Mouse (Mus musculus): ENCODE measurements around the gene Trir. TPM values are rescaled to one million over a fixed set of nuclear protein-coding genes. Genes with fewer than 3 reads are reported as not detected.

The Trir gene
- polyA plus RNA-seq, 1 experiment from 2014 or later = 147 TPM

GRCm38 (mm10) chr8:85059879-85060616 is 33.4 kb downstream of the Trir start, which contains the start of gene Fbxw9:
Gene Fbxw9 (plus strand): TSS chr8:85060055.
- peak within 1 kb of the TSS; percentile 98 for H3K4me2 ChIP-seq
- peak within 1 kb of the TSS; percentile 81 for H3K9ac ChIP-seq
- H3K4me1 ChIP-seq (replicated peaks) = peaks cover 22% of the 10 kb centered on the region
- H3K36me3 ChIP-seq = peaks cover 45% of the 10 kb centered on the region
- 1% methylated on average over 52 of the region's 53 CpGs for WGBS
- H3K4me3 ChIP-seq = peak within 1 kb of the TSS; percentile 96
- H3K9me3 ChIP-seq = no peaks in the 10 kb centered on the region
- ATAC-seq (ENCODE audit: low read depth) = peak; percentile 93
- H3K27ac ChIP-seq (replicated peaks) = peak within 1 kb of the TSS; percentile 64
- H3K27me3 ChIP-seq = no peaks in the 10 kb centered on the region

- 95% methylated on average over 4 of the region's 4 CpGs for WGBS
- H3K9ac ChIP-seq = no peak overlapping the region
- no peaks in the 10 kb centered on the region for H3K9me3 ChIP-seq
- ATAC-seq (ENCODE audit: low read depth) = no peak
- no peak overlapping the region for H3K27ac ChIP-seq (replicated peaks)
- peaks cover 47% of the 10 kb centered on the region for H3K36me3 ChIP-seq
- H3K4me1 ChIP-seq (replicated peaks) = peaks cover 22% of the 10 kb centered on the region
- no peak overlapping the region for H3K4me2 ChIP-seq
- no peaks in the 10 kb centered on the region for H3K27me3 ChIP-seq
- H3K4me3 ChIP-seq = no peak overlapping the region
These were observed 36.0 kb downstream of the Trir start for GRCm38 (mm10) chr8:85062603-85063002.

- Histone ChIP-seq H3K36me3 (peaks cover 57% of the 10 kb centered on the region), H3K27me3 (no peaks in the 10 kb centered on the region), H3K4me1 (replicated peaks) (peaks cover 22% of the 10 kb centered on the region), H3K9ac (no peak overlapping the region), H3K9me3 (no peaks in the 10 kb centered on the region), H3K4me3 (no peak overlapping the region), H3K27ac (replicated peaks) (no peak overlapping the region), H3K4me2 (no peak overlapping the region)
- no peak for ATAC-seq (ENCODE audit: low read depth)
- WGBS = 49% methylated on average over 2 of the region's 2 CpGs
These were observed 38.6 kb downstream of the Trir start for GRCm38 (mm10) chr8:85065213-85065612.

GRCm38 (mm10) chr8:85067155-85067554 is 40.5 kb downstream of the Trir start:
- no peak overlapping the region for H3K9ac ChIP-seq
- no peak for ATAC-seq (ENCODE audit: low read depth)

GRCm38 (mm10) chr8:85067982-85068381 is 41.4 kb downstream of the Trir start, which contains the start of gene Gm5741:
Gene Gm5741 (minus strand): TSS chr8:85067982.
- ATAC-seq (ENCODE audit: low read depth) = no peak
- peaks cover 18% of the 10 kb centered on the region for H3K4me1 ChIP-seq (replicated peaks)
- H3K4me3 ChIP-seq = no peak within 1 kb of the TSS
- H3K9ac ChIP-seq = no peak within 1 kb of the TSS
- H3K27ac ChIP-seq (replicated peaks) = no peak within 1 kb of the TSS
- no peaks in the 10 kb centered on the region for H3K27me3 ChIP-seq
- H3K36me3 ChIP-seq = peaks cover 52% of the 10 kb centered on the region
- H3K9me3 ChIP-seq = no peaks in the 10 kb centered on the region
- no peak within 1 kb of the TSS for H3K4me2 ChIP-seq

More at GRCm38 (mm10) chr8:85067155-85067554, 40.5 kb downstream of the Trir start:
- Histone ChIP-seq H3K36me3 (peaks cover 57% of the 10 kb centered on the region), H3K4me1 (replicated peaks) (peaks cover 13% of the 10 kb centered on the region), H3K27ac (replicated peaks) (no peak overlapping the region), H3K9me3 (no peaks in the 10 kb centered on the region), H3K27me3 (no peaks in the 10 kb centered on the region), H3K4me2 (no peak overlapping the region), H3K4me3 (no peak overlapping the region)
- 93% methylated on average over 2 of the region's 2 CpGs for WGBS

- H3K27ac ChIP-seq (replicated peaks) = peak overlapping the region; percentile 93
- peaks cover 24% of the 10 kb centered on the region for H3K4me1 ChIP-seq (replicated peaks)
- H3K4me3 ChIP-seq = peak overlapping the region; percentile 82
- H3K9me3 ChIP-seq = no peaks in the 10 kb centered on the region
- WGBS = 83% methylated on average over 5 of the region's 5 CpGs
- ATAC-seq (ENCODE audit: low read depth) = no peak
- H3K27me3 ChIP-seq = no peaks in the 10 kb centered on the region
- peaks cover 54% of the 10 kb centered on the region for H3K36me3 ChIP-seq
- H3K4me2 ChIP-seq = peak overlapping the region; percentile 59
- H3K9ac ChIP-seq = peak overlapping the region; percentile 50; the same call in 1 of the 2 replicates
These were observed 44.4 kb downstream of the Trir start for GRCm38 (mm10) chr8:85071041-85071440.

- peak within 1 kb of the TSS; percentile 93 for H3K27ac ChIP-seq (replicated peaks)
- peak; percentile 90 for ATAC-seq (ENCODE audit: low read depth)
- no peaks in the 10 kb centered on the region for H3K9me3 ChIP-seq
- 0% methylated on average over 68 of the region's 68 CpGs for WGBS
- H3K27me3 ChIP-seq = no peaks in the 10 kb centered on the region
- peaks cover 54% of the 10 kb centered on the region for H3K36me3 ChIP-seq
- peak within 1 kb of the TSS; percentile 82 for H3K4me3 ChIP-seq
- peaks cover 24% of the 10 kb centered on the region for H3K4me1 ChIP-seq (replicated peaks)
- peak within 1 kb of the TSS; percentile 59 for H3K4me2 ChIP-seq
- H3K9ac ChIP-seq = peak within 1 kb of the TSS; percentile 83
These were observed 45.1 kb downstream of the Trir start, which contains the start of gene Dhps for GRCm38 (mm10) chr8:85071514-85072281. Gene Dhps (plus strand): TSS chr8:85071757.

GRCm38 (mm10) chr8:85072364-85072929 is 45.8 kb downstream of the Trir start:
- Histone ChIP-seq H3K36me3 (peaks cover 51% of the 10 kb centered on the region), H3K4me1 (replicated peaks) (peaks cover 24% of the 10 kb centered on the region), H3K27ac (replicated peaks) (peak overlapping the region; percentile 93), H3K4me2 (peak overlapping the region; percentile 59), H3K4me3 (peak overlapping the region; percentile 82), H3K9me3 (no peaks in the 10 kb centered on the region), H3K27me3 (no peaks in the 10 kb centered on the region), H3K9ac (peak overlapping the region; percentile 83)
- WGBS = 45% methylated on average over 9 of the region's 9 CpGs
- no peak for ATAC-seq (ENCODE audit: low read depth)

GRCm38 (mm10) chr8:85073041-85073612 is 46.5 kb downstream of the Trir start:
- H3K4me3 ChIP-seq = no peak overlapping the region

GRCm38 (mm10) chr8:85074167-85074566 is 47.5 kb downstream of the Trir start:
- ATAC-seq (ENCODE audit: low read depth) = no peak
- H3K9me3 ChIP-seq = no peaks in the 10 kb centered on the region
- no peaks in the 10 kb centered on the region for H3K27me3 ChIP-seq
- no peak overlapping the region for H3K4me3 ChIP-seq
- H3K9ac ChIP-seq = no peak overlapping the region
- H3K4me1 ChIP-seq (replicated peaks) = peaks cover 30% of the 10 kb centered on the region
- no peak overlapping the region for H3K27ac ChIP-seq (replicated peaks)
- H3K36me3 ChIP-seq = peaks cover 51% of the 10 kb centered on the region
- 84% methylated on average over 10 of the region's 10 CpGs for WGBS
- H3K4me2 ChIP-seq = no peak overlapping the region

More at GRCm38 (mm10) chr8:85073041-85073612, 46.5 kb downstream of the Trir start:
- H3K9ac ChIP-seq = 0 out of 2 replicates have a peak overlapping the region, but pooled peaks have one; percentile 3
- H3K27me3 ChIP-seq = no peaks in the 10 kb centered on the region
- no peaks in the 10 kb centered on the region for H3K9me3 ChIP-seq
- H3K4me2 ChIP-seq = peak overlapping the region; percentile 59; the same call in 1 of the 2 replicates
- no peak overlapping the region for H3K27ac ChIP-seq (replicated peaks)
- WGBS = 92% methylated on average over 15 of the region's 15 CpGs
- no peak for ATAC-seq (ENCODE audit: low read depth)
- peaks cover 24% of the 10 kb centered on the region for H3K4me1 ChIP-seq (replicated peaks)
- peaks cover 52% of the 10 kb centered on the region for H3K36me3 ChIP-seq

GRCm38 (mm10) chr8:85074617-85075016 is 48.0 kb downstream of the Trir start:
- H3K4me3 ChIP-seq = no peak overlapping the region
- no peaks in the 10 kb centered on the region for H3K27me3 ChIP-seq
- H3K9me3 ChIP-seq = no peaks in the 10 kb centered on the region
- 94% methylated on average over 10 of the region's 10 CpGs for WGBS
- ATAC-seq (ENCODE audit: low read depth) = no peak
- H3K27ac ChIP-seq (replicated peaks) = no peak overlapping the region
- H3K36me3 ChIP-seq = peaks cover 51% of the 10 kb centered on the region
- H3K9ac ChIP-seq = no peak overlapping the region
- peaks cover 33% of the 10 kb centered on the region for H3K4me1 ChIP-seq (replicated peaks)
- H3K4me2 ChIP-seq = no peak overlapping the region

All from neural tube, embryonic 13.5 days (tissue).